Mouse (Mus musculus): Measurements from ENCODE around the gene Rack1. TPM values are rescaled to one million over a fixed set of nuclear protein-coding genes. Genes with fewer than 3 reads are reported as not detected.

Gene Rack1
- total RNA-seq (2012; rRNA removed) (5,582 and 6,330 TPM in 2 replicates), total RNA-seq (2014; rRNA removed) (4,885 and 5,265 TPM in 2 replicates), polyA plus RNA-seq (2012; ENCODE audit: insufficient read length, low read depth) (3,744 and 4,313 TPM in 2 replicates)

DNA sequence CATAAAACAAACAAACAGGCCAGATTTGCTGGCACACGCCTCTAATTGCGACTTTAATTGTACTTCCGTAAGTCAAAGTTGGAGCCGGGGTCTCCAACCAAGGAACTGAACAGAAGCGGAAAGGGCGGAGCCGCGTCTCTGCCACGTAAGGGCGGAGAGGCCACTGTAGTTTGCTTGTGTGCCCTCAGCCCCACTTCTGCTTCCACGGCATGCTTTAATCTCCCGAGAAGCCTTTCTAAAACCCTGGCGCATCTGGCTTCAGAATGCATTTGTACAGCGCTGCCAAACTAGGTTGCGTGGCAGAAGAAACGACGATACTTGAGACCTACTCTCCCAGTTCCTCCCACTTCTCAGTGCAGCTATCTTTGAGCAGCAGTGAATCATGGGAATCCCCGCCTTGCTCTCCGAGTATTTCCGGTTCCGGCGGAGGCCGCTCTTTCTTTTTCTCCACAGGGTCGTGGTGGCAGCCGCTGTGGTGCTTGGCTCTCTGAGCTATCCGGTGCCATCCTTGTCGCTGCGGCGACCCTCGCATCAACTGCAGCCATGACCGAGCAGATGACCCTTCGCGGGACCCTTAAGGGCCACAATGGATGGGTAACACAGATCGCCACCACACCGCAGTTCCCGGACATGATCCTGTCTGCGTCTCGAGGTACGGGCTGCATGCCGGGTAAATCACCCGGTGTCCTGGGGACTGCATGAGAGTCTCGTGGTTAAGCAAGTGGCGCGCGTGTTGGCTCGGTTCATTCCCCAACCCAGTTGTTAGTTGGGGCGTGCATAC, at the start of gene Rack1:
TSS of gene Rack1 (plus strand) at position 412 of the 781 bp plus-strand sequence.
- Histone ChIP-seq H3K4me2 (ENCODE audit: insufficient read depth, low read depth, poor library complexity, severe bottlenecking) (peak within 1 kb of the TSS; percentile 96), H3K27ac (ENCODE audit: insufficient read depth, low read depth) (peak within 1 kb of the TSS; percentile 86), H3K4me1 (ENCODE audit: control insufficient read depth in 1 of 2, insufficient read depth in 2 of 2) (peaks cover 15 to 55% of the 10 kb centered on the region in 2 experiments), H3K79me2 (replicated peaks; ENCODE audit: control insufficient read depth, extremely low read depth, insufficient read depth, poor library complexity, severe bottlenecking) (peaks cover 66% of the 10 kb centered on the region), H3K27me3 (replicated peaks) (no peaks in the 10 kb centered on the region), H3K9me3 (replicated peaks; ENCODE audit: low read length) (no peaks in the 10 kb centered on the region), H3K36me3 (replicated peaks in 1 of 2; ENCODE audit: control insufficient read depth in 1 of 2, insufficient read depth in 1 of 2, low read length in 1 of 2) (peaks cover 41 to 50% of the 10 kb centered on the region in 2 experiments), H3K9ac (ENCODE audit: insufficient read depth, low read depth) (peak within 1 kb of the TSS; percentile 100), H3K4me3 (replicated peaks in 1 of 3; ENCODE audit: low read depth in 2 of 3, low read length in 2 of 3, poor library complexity in 1 of 3) (peak within 1 kb of the TSS; percentile 77 to 96 (median 89))
- TF ChIP-seq BHLHE40 (IDR thresholded peaks at IDR 0.05; ENCODE audit: low read depth, low read length), result peak; percentile 35; the same call in 1 of the 2 replicates
- no peak for TF ChIP-seq PAX5 (IDR thresholded peaks at IDR 0.05; ENCODE audit: low read length)
- TF ChIP-seq JUND (conservative IDR thresholded peaks at IDR 0.05; ENCODE audit: low read depth, low read length), result no peak; the same call in 1 of the 2 replicates
- peak; percentile 97 for TF ChIP-seq TCF12 (IDR thresholded peaks at IDR 0.05; ENCODE audit: low read depth, low read length)
- TF ChIP-seq MAFK (IDR thresholded peaks at IDR 0.05; ENCODE audit: insufficient replicate concordance, low read length), result 0 out of 2 replicates have a peak, but pooled peaks have one; percentile 33
- TF ChIP-seq MAX (IDR thresholded peaks at IDR 0.05; ENCODE audit: low read length), result peak; percentile 99
- TF ChIP-seq ZMIZ1 (IDR thresholded peaks at IDR 0.05; ENCODE audit: low read depth, low read length), result peak; percentile 98
- peak; percentile 97 for TF ChIP-seq TBP (conservative IDR thresholded peaks at IDR 0.05; ENCODE audit: low read depth, low read length)
- peak; percentile 99 for TF ChIP-seq POLR2A (IDR thresholded peaks at IDR 0.05; ENCODE audit: low read depth, low read length)
- no peak for TF ChIP-seq MAZ (IDR thresholded peaks at IDR 0.05; ENCODE audit: low read depth, low read length)
- TF ChIP-seq POLR2AphosphoS2 (IDR thresholded peaks at IDR 0.05; ENCODE audit: low read depth, low read length), result peak; percentile 98
- 0 out of 2 replicates have a peak, but pooled peaks have one; percentile 88 for TF ChIP-seq E2F4 (IDR thresholded peaks at IDR 0.05; ENCODE audit: insufficient replicate concordance, low read depth, low read length)
- peak; percentile 92 for TF ChIP-seq KAT2A (IDR thresholded peaks at IDR 0.05; ENCODE audit: insufficient replicate concordance, low read length)
- TF ChIP-seq IRF4 (IDR thresholded peaks at IDR 0.05; ENCODE audit: low read depth, low read length), result peak; percentile 85
- TF ChIP-seq UBTF (IDR thresholded peaks at IDR 0.05; ENCODE audit: low read depth, low read length), result 0 out of 2 replicates have a peak, but pooled peaks have one; percentile 27
- TF ChIP-seq HCFC1 (IDR thresholded peaks at IDR 0.05; ENCODE audit: low read depth, low read length), result peak; percentile 86
- TF ChIP-seq MEF2A (IDR thresholded peaks at IDR 0.05; ENCODE audit: borderline replicate concordance, low read depth, low read length), result peak; percentile 69
- no peak for TF ChIP-seq USF1 (IDR thresholded peaks at IDR 0.05; ENCODE audit: low read depth, low read length)
- TF ChIP-seq SIN3A (IDR thresholded peaks at IDR 0.05; ENCODE audit: low read length), result peak; percentile 86
- no peak for TF ChIP-seq USF2 (conservative IDR thresholded peaks at IDR 0.05; ENCODE audit: low read depth, low read length)
- peak; percentile 100 for TF ChIP-seq NELFE (IDR thresholded peaks at IDR 0.05; ENCODE audit: low read depth, low read length)
- peak; percentile 87 for TF ChIP-seq ELF1 (IDR thresholded peaks at IDR 0.05; ENCODE audit: low read depth, low read length)
- peak; percentile 100 for TF ChIP-seq MYC (IDR thresholded peaks at IDR 0.05; ENCODE audit: low read depth, low read length)
- TF ChIP-seq MXI1 (IDR thresholded peaks at IDR 0.05; ENCODE audit: low read depth, low read length), result peak; percentile 93
- dilution Hi-C loops (cut with MboI; ENCODE audit: extremely low pct_ligation_motif_present, extremely low pct_unique_long_range_greater_than_20kb, low sequenced_read_pairs), result no loop called here
- in situ Hi-C loops (cut with MboI; ENCODE audit: low pct_ligation_motif_present, low pct_unique_long_range_greater_than_20kb, low sequenced_read_pairs), result loop anchor here (5.0 kb wide), 1 partner anchor 302 kb away; no protein-coding TSS in a partner anchor
- peak; percentile 96 for DNase-seq (ENCODE audit: extremely low read depth)
